Mouse (Mus musculus) right cerebral cortex, postnatal 14 days (tissue): ENCODE data around the gene Runx1.
A peak's percentile ranks its signal among the peaks of the same experiment; 100 is the strongest.

ENCODE experiments used
- DNase-seq: peaks from one replicate; pipeline ENCODE4 v3.0.0; 2022

Gene Runx1

GRCm38 (mm10) chr16:92825908-92826650 lies at the start of gene Runx1:
Gene Runx1 (minus strand): TSS chr16:92826149.
- no peak for DNase-seq

GRCm38 (mm10) chr16:92874015-92874414 lies 48.1 kb upstream of the Runx1 start:
- DNase-seq = no peak

GRCm38 (mm10) chr16:92871728-92872127 lies 45.8 kb upstream of the Runx1 start:
- no peak for DNase-seq

GRCm38 (mm10) chr16:92868550-92868949 lies 42.6 kb upstream of the Runx1 start:
- no peak for DNase-seq

- DNase-seq = no peak
Observed at GRCm38 (mm10) chr16:92867261-92867935, 41.4 kb upstream of the Runx1 start.

- DNase-seq = no peak
Observed at GRCm38 (mm10) chr16:92865314-92865713, 39.4 kb upstream of the Runx1 start.

- no peak for DNase-seq
Observed at GRCm38 (mm10) chr16:92864191-92864590, 38.2 kb upstream of the Runx1 start.

GRCm38 (mm10) chr16:92863179-92863578 lies 37.2 kb upstream of the Runx1 start:
- DNase-seq = no peak

GRCm38 (mm10) chr16:92862430-92862829 lies 36.5 kb upstream of the Runx1 start:
- no peak for DNase-seq

GRCm38 (mm10) chr16:92861571-92861970 lies 35.6 kb upstream of the Runx1 start:
- no peak for DNase-seq

- DNase-seq = no peak
Observed at GRCm38 (mm10) chr16:92860649-92861048, 34.7 kb upstream of the Runx1 start.

- DNase-seq = no peak
Observed at GRCm38 (mm10) chr16:92856779-92857178, 30.8 kb upstream of the Runx1 start.

- no peak for DNase-seq
Observed at GRCm38 (mm10) chr16:92852276-92852675, 26.3 kb upstream of the Runx1 start.

- DNase-seq = no peak
Observed at GRCm38 (mm10) chr16:92850416-92850815, 24.5 kb upstream of the Runx1 start.

GRCm38 (mm10) chr16:92847762-92848300 lies 21.9 kb upstream of the Runx1 start:
- DNase-seq = no peak

GRCm38 (mm10) chr16:92845244-92846225 lies 19.6 kb upstream of the Runx1 start:
- DNase-seq = peak; percentile 10

- no peak for DNase-seq
Observed at GRCm38 (mm10) chr16:92838709-92839108, 12.8 kb upstream of the Runx1 start.

- DNase-seq = no peak
Observed at GRCm38 (mm10) chr16:92831341-92831740, 5.4 kb upstream of the Runx1 start.

- DNase-seq = no peak
Observed at GRCm38 (mm10) chr16:92830479-92830878, 4.5 kb upstream of the Runx1 start.

- no peak for DNase-seq
Observed at GRCm38 (mm10) chr16:92828308-92828862, 2.4 kb upstream of the Runx1 start.

GRCm38 (mm10) chr16:92827663-92828307 lies 1.8 kb upstream of the Runx1 start:
- no peak for DNase-seq

- no peak for DNase-seq
Observed at GRCm38 (mm10) chr16:92826683-92827082, 734 bp upstream of the Runx1 start.
